13 mouse cellular contexts compared by ENCODE assay signal in genomic region chr14:82313491-82313890, GRCm38 (mm10).
DNase-seq lines count a peak whose midpoint lies in the region; ATAC-seq and TF ChIP-seq lines count a peak whose summit lies in the region.
"Had no signal": no experiment of that assay in that cellular context is flagged by ENCODE, and none has a peak within 500 bp of the region (broad histone marks: within the 10 kb centered on the region; RNA-seq: fewer than 3 reads in every experiment).

No protein-coding gene starts in this region.

- TF ChIP-seq CTCF in brain, embryonic 14.5 days (IDR thresholded peaks at IDR 0.05; ENCODE audit: borderline replicate concordance, extremely low read depth, insufficient read depth, insufficient read length) = no peak

- H3K27me3 ChIP-seq in forebrain, embryonic 14.5 days (replicated peaks; ENCODE audit: control insufficient read depth, insufficient read depth, low read length) = no peaks in the 10 kb centered on the region
- H3K27me3 ChIP-seq in forebrain, embryonic 16.5 days (replicated peaks; ENCODE audit: control insufficient read depth, insufficient read depth, low read length) = no peaks in the 10 kb centered on the region
- H3K27me3 ChIP-seq: hindbrain, embryonic 15.5 days had no signal

- no peak overlapping the region for H3K27ac ChIP-seq in forebrain, embryonic 14.5 days (ENCODE audit: low read depth, low read length)
- H3K27ac ChIP-seq in forebrain, embryonic 16.5 days (ENCODE audit: low read length) = no peak overlapping the region
- H3K27ac ChIP-seq: hindbrain, embryonic 15.5 days; midbrain, embryonic 10.5 days had no signal

- 0 out of 2 replicates have a peak, but pooled peaks cover 3% of the 10 kb centered on the region for H3K9me3 ChIP-seq in forebrain, embryonic 14.5 days (replicated peaks; ENCODE audit: control insufficient read depth, low read length)
- no peaks in the 10 kb centered on the region for H3K9me3 ChIP-seq in forebrain, embryonic 16.5 days (ENCODE audit: control insufficient read depth, low read length)
- H3K9me3 ChIP-seq: hindbrain, embryonic 15.5 days; midbrain, embryonic 10.5 days had no signal

- no peak for ATAC-seq in forebrain, embryonic 14.5 days
- no peak for ATAC-seq in forebrain, embryonic 16.5 days

- H3K4me3 ChIP-seq in forebrain, embryonic 14.5 days (ENCODE audit: low read depth, low read length) = no peak overlapping the region
- H3K4me3 ChIP-seq in forebrain, embryonic 16.5 days (replicated peaks; ENCODE audit: low read length) = no peak overlapping the region
- H3K4me3 ChIP-seq: hindbrain, embryonic 15.5 days; midbrain, embryonic 10.5 days had no signal

- no peaks in the 10 kb centered on the region for H3K36me3 ChIP-seq in forebrain, embryonic 14.5 days (ENCODE audit: control insufficient read depth, insufficient read depth, low read length)
- H3K36me3 ChIP-seq in forebrain, embryonic 16.5 days (ENCODE audit: control insufficient read depth, insufficient read depth) = no peaks in the 10 kb centered on the region
- H3K36me3 ChIP-seq: hindbrain, embryonic 15.5 days; midbrain, embryonic 10.5 days had no signal

- H3K4me1 ChIP-seq in forebrain, embryonic 14.5 days (ENCODE audit: control insufficient read depth, insufficient read depth, low read length) = no peaks in the 10 kb centered on the region
- no peaks in the 10 kb centered on the region for H3K4me1 ChIP-seq in forebrain, embryonic 16.5 days (replicated peaks; ENCODE audit: control insufficient read depth, insufficient read depth, low read length)
- H3K4me1 ChIP-seq: hindbrain, embryonic 15.5 days; midbrain, embryonic 10.5 days had no signal

- H3K4me2 ChIP-seq in forebrain, embryonic 14.5 days (ENCODE audit: low read length) = no peak overlapping the region
- no peak overlapping the region for H3K4me2 ChIP-seq in forebrain, embryonic 16.5 days (ENCODE audit: low read length)
- H3K4me2 ChIP-seq: hindbrain, embryonic 15.5 days had no signal

- no peak for TF ChIP-seq POLR2A in brain, embryonic 14.5 days (IDR thresholded peaks at IDR 0.05; ENCODE audit: borderline replicate concordance, extremely low read depth, insufficient read depth, insufficient read length, poor library complexity, severe bottlenecking)

- 73% methylated on average over 2 of the region's 2 CpGs for WGBS in forebrain, embryonic 14.5 days
- WGBS in forebrain, embryonic 16.5 days = 67% methylated on average over 2 of the region's 2 CpGs

- DNase-seq in forebrain, embryonic 14.5 days (ENCODE audit: low spot score) = peak; percentile 3
- peak; percentile 34 to 85 for DNase-seq in layer of hippocampus, adult 18-20 months (ENCODE audit: low spot score in 2 of 2)
- no peak for DNase-seq in layer of hippocampus, postnatal 25 days (ENCODE audit: extremely low spot score in 1 of 2, low spot score in 1 of 2)
- DNase-seq in brain, embryonic 14.5 days (ENCODE audit: low read depth) = peak; percentile 22
- peak; percentile 11 to 18 for DNase-seq in layer of hippocampus, postnatal 36 days
- DNase-seq in urinary bladder, postnatal 25 days (ENCODE audit: low spot score) = no peak
- DNase-seq in urinary bladder, postnatal 4 days (ENCODE audit: low spot score in 2 of 2) = no peak
- DNase-seq: kidney, adult 11 months; kidney, postnatal 36 days; retina, postnatal 1 day had no signal

- no peak overlapping the region for H3K9ac ChIP-seq in forebrain, embryonic 14.5 days (ENCODE audit: low read length)
- no peak overlapping the region for H3K9ac ChIP-seq in forebrain, embryonic 16.5 days (replicated peaks; ENCODE audit: low read depth, low read length)
- H3K9ac ChIP-seq: hindbrain, embryonic 15.5 days had no signal

Comparison
In these comparisons a context has a peak if more than half of its experiments do, and no peak if none do; other contexts are left out.
1. DNase-seq: peak in forebrain, embryonic 14.5 days (single experiment), layer of hippocampus, adult 18-20 months (2 of 2), brain, embryonic 14.5 days (single experiment) and layer of hippocampus, postnatal 36 days (2 of 2); none in layer of hippocampus, postnatal 25 days (0 of 2), urinary bladder, postnatal 25 days (single experiment) and urinary bladder, postnatal 4 days (0 of 2).